Mouse (Mus musculus): ENCODE results near the gene Tff3.

- TF ChIP-seq CTCF (IDR thresholded peaks at IDR 0.05) (no peak), EP300 (IDR thresholded peaks at IDR 0.05) (no peak)
Measured at GRCm38 (mm10) chr17:31116063-31116462, 13.4 kb downstream of the Tff3 start.
